Mouse (Mus musculus): Measurements from ENCODE around the gene Nrxn3.

GRCm38 (mm10) chr12:89364850-89365249 lies 642.2 kb downstream of the Nrxn3 start:
- TF ChIP-seq POLR2A (IDR thresholded peaks at IDR 0.05; ENCODE audit: borderline replicate concordance, control insufficient read depth, low read depth, low read length) (no peak), CTCF (IDR thresholded peaks at IDR 0.05; ENCODE audit: control insufficient read depth, insufficient read depth, low read length) (no peak)
